Mouse (Mus musculus) adrenal gland (tissue): ENCODE results near the gene Npcd.

Source experiments
- intact Hi-C: fragments of 180-260 bp; cut with DNase I; formaldehyde crosslinking; loops from one replicate; pipeline ENCODE4 v1.15.1; 2025

Gene Npcd

DNA sequence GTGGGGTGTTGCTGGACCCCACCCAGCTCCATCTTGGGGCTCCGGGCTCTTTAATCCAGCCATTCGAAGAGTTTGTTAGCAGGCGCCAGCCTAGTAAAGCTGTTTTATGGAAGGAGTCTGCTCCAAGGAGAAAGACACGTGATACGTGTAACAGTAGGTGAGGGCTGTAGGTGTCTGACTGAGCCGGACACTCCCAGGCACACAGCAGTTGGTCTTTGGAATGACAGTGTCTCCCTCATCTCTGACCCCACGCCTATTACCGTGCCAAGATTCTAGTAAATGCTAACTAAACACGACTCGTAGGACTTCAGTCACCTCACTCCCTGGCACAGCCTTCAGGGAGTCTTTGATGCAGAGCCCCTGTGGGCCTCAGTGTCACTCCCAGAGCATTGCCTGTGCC, 88.7 kb downstream of the Npcd start:
- intact Hi-C loops, result no loop called here

DNA sequence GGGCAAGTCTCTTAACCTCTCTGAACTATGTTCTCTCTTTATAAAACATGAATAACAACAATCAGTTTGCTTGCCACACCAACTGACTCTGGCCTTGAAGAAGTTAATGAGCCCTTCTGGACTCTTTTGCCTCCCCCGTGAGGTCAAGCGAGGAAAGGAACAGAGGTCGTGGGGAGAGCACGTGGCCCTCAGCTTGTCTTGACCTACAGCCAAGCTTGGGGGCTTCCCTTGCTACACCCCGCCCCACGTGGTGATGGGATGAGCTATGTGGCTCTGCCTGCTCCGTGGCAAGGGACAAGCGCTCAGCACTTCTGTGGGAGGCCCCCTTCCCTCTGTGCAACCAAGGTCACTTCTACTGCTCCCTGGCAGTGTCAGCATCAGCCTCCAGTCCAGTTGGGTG, 89.3 kb downstream of the Npcd start:
- intact Hi-C loops, result loop anchor here (5.0 kb wide), 1 partner anchor 57 kb away; the partner anchor contains the start of gene Josd1

DNA sequence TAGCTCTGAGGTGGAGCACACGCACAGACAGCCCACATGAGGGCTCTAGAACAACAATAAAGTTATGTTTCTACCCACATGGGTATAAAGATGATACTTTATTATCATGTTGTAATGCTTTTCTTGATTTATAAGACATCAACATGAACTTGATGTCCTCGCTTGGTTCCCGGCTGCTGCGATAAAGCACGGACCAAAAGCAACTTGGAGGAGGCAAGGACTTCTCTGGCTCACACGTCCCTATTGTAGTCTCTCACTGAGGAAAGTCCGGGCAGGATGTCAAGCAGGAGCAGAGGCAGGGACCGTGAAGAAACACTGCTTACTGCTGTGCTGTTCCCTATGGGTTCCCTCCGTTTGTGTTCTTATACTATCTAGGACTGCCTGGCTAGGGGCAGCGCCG, 90.0 kb downstream of the Npcd start:
- intact Hi-C loops, result loop anchor here (5.0 kb wide), 1 partner anchor 57 kb away; the partner anchor contains the start of gene Josd1

DNA sequence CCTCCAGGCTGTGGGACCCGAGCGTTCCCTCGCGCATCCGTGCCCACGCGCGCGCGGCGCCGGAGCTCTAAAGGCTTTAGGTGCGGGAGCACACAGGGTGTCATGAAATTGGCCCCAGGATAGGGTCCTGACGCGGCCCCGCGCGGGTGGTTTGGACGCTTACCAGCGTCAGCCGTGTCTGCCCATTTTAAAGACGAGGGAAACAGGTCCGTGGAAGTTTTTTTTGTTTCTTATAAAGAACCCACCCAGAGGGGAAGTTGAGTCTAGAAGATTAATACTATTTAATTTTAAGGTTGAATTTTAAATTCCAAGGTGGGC, 91.4 kb downstream of the Npcd start:
- intact Hi-C loops, result loop anchor here (5.0 kb wide), 1 partner anchor 55 kb away; the partner anchor contains the start of gene Josd1

DNA sequence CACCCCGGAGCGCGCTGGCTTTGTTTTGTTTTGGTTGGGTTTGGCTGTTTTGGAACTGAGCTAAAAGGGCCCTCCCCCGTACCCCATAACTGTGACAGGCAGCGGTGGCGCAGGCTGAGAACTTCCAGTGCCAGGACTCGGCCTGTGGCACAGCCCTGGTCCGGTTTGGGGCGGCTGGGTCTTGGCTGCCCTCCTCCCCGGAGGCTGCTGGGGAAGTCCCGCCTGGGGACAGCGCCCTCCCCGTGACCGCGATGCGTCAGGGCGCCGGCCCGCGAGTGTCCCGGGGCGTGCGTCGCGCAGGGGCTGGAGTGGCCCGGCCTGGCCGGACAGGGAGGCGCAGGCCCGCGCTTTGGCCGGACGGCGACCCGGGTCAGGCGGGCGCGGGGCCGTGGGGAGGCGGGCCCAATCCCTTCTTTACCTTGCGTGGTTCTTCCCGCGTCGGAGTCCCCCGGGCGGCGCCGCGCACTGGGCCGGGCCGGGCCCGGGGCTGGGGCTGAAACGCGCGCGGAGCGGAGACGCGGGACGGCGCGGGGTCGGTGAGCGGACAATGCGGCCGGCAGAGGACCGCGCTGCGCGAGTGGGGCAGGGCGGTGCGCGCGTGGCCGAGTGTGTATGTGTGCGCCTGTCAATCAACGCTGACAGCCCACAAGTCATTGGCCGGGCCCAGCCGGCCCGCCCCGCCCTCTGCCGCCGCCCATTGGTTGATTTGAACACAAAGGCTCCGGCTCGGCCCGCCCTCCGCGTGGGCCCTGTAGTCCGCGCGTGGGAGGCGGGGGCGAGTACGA, 91.9 kb downstream of the Npcd start, which contains the start of gene Sun2:
Gene Sun2 (minus strand): TSS at position 616 of the 785 bp plus-strand sequence.
- intact Hi-C loops, result loop anchor here (5.0 kb wide), 1 partner anchor 55 kb away; the partner anchor contains the start of gene Josd1

DNA sequence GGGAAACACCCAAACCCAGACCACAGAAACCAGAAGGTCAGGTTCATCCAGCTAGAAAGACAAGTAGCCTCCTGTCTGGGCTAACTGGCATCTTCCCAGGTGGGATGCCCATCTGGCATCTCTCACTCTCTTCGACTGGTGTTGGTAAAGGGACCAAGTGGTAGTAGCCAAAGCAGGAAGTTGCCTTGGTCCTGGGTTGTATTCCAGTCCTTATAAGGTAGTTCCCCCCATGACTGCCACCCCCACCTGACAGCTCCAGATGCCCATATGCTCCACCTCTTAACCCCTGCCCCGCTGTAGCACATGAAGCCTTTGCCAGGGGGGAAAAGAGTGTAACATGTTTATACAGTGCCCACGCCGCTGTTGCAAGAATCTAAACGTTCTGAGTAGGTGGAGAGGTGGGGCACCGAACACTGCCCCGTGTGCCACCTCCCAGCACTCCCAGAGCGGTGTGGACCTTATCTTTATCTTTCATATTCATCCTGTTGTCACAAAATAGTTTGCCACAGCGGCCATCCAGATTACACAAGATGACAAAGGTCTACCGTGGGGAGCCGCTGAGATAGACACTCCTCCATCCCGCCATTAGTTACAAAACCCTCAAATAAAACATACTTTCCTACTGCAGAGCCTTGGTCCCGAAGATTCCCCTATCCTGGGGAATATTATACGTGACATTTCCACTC, 92.7 kb downstream of the Npcd start:
- intact Hi-C loops, result loop anchor here (5.0 kb wide), 1 partner anchor 54 kb away; the partner anchor contains the start of gene Josd1

DNA sequence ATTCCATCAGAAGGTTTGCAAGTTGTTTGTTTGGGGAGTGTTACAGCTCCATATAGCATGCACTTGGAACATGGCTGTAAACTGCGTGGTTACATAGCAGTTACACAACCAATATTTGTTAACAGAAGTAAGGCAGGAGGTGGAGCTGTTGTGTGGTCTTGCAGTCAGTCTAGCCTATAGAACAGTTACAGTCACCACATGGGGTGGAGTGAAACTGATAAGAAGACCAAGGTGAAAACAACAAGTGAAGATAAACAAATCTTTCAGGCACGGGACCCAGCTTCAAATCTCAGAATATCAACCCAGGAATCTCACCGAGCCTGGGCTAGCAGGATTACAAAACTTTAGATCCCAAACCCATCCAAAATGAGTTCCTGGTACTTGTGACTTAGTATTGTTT, 93.3 kb downstream of the Npcd start:
- intact Hi-C loops, result loop anchor here (5.0 kb wide), 1 partner anchor 53 kb away; the partner anchor contains the start of gene Josd1
